Mouse (Mus musculus): ENCODE data around the gene Dusp1. TPM values are rescaled to one million over a fixed set of nuclear protein-coding genes. Genes with fewer than 3 reads are reported as not detected.
A peak's percentile ranks its signal among the peaks of the same experiment; 100 is the strongest.

Gene Dusp1
- polyA plus RNA-seq, 1 experiment: 11.6 TPM

GRCm38 (mm10) chr17:26529791-26530241 lies 32.1 kb downstream of the Dusp1 start:
- Histone ChIP-seq H3K4me2 (ENCODE audit: low read depth) (peak overlapping the region; percentile 69), H3ac (ENCODE audit: control insufficient read depth, insufficient read length) (no peak overlapping the region), H3K4me3 (no peak overlapping the region), H3K27me3 (ENCODE audit: control insufficient read depth, insufficient read depth, insufficient read length) (no peaks in the 10 kb centered on the region), H3K79me2 (ENCODE audit: control insufficient read depth, insufficient read depth) (no peaks in the 10 kb centered on the region), H3K36me3 (ENCODE audit: control insufficient read depth, insufficient read depth) (no peaks in the 10 kb centered on the region)
- TF ChIP-seq SRF (IDR thresholded peaks at IDR 0.05; ENCODE audit: control insufficient read depth, insufficient read length, low read depth) (peak; percentile 30), CEBPB (IDR thresholded peaks at IDR 0.05; ENCODE audit: insufficient read depth, poor library complexity, severe bottlenecking) (no peak)

GRCm38 (mm10) chr17:26528751-26529150 lies 33.2 kb downstream of the Dusp1 start:
- H3ac ChIP-seq (ENCODE audit: control insufficient read depth, insufficient read length): no peak overlapping the region
- no peaks in the 10 kb centered on the region for H3K79me2 ChIP-seq (ENCODE audit: control insufficient read depth, insufficient read depth)
- no peaks in the 10 kb centered on the region for H3K36me3 ChIP-seq (ENCODE audit: control insufficient read depth, insufficient read depth)
- no peak for TF ChIP-seq MYOD1 (IDR thresholded peaks at IDR 0.05; ENCODE audit: control insufficient read depth in 1 of 3, insufficient read length in 2 of 3, low read depth in 2 of 3)
- no peak for TF ChIP-seq POLR2AphosphoS2 (IDR thresholded peaks at IDR 0.05; ENCODE audit: insufficient read length, low read depth)
- H3K27me3 ChIP-seq (ENCODE audit: control insufficient read depth, insufficient read depth, insufficient read length): no peaks in the 10 kb centered on the region
- no peak overlapping the region for H3K4me2 ChIP-seq (ENCODE audit: low read depth)
- H3K4me3 ChIP-seq: no peak overlapping the region

- no peaks in the 10 kb centered on the region for H3K79me2 ChIP-seq (ENCODE audit: control insufficient read depth, insufficient read depth)
- H3K36me3 ChIP-seq (ENCODE audit: control insufficient read depth, insufficient read depth): no peaks in the 10 kb centered on the region
- H3K27me3 ChIP-seq (ENCODE audit: control insufficient read depth, insufficient read depth, insufficient read length): no peaks in the 10 kb centered on the region
- TF ChIP-seq POLR2A (IDR thresholded peaks at IDR 0.05; ENCODE audit: insufficient read length, low read depth): no peak
- TF ChIP-seq MYOD1 (IDR thresholded peaks at IDR 0.05; ENCODE audit: control insufficient read depth in 1 of 3, insufficient read length in 2 of 3, low read depth in 2 of 3): no peak
- no peak for TF ChIP-seq POLR2AphosphoS2 (IDR thresholded peaks at IDR 0.05; ENCODE audit: insufficient read length, low read depth)
- TF ChIP-seq USF1 (IDR thresholded peaks at IDR 0.05; ENCODE audit: low read depth): no peak
- TF ChIP-seq TCF12 (IDR thresholded peaks at IDR 0.05; ENCODE audit: insufficient read depth, poor library complexity, severe bottlenecking): no peak
- no peak for TF ChIP-seq SRF (IDR thresholded peaks at IDR 0.05; ENCODE audit: control insufficient read depth, insufficient read length, low read depth)
- TF ChIP-seq REST (IDR thresholded peaks at IDR 0.05; ENCODE audit: insufficient read depth, insufficient read length): no peak
- H3K4me3 ChIP-seq: no peak overlapping the region
- no peak overlapping the region for H3K4me2 ChIP-seq (ENCODE audit: low read depth)
- H3ac ChIP-seq (ENCODE audit: control insufficient read depth, insufficient read length): no peak overlapping the region
These were observed 34.6 kb downstream of the Dusp1 start for GRCm38 (mm10) chr17:26527291-26527690.

- H3K36me3 ChIP-seq (ENCODE audit: control insufficient read depth, insufficient read depth): no peaks in the 10 kb centered on the region
- H3K4me2 ChIP-seq (ENCODE audit: low read depth): no peak overlapping the region
- H3K4me3 ChIP-seq: no peak overlapping the region
- H3ac ChIP-seq (ENCODE audit: control insufficient read depth, insufficient read length): no peak overlapping the region
- H3K27me3 ChIP-seq (ENCODE audit: control insufficient read depth, insufficient read depth, insufficient read length): no peaks in the 10 kb centered on the region
- TF ChIP-seq CEBPB (IDR thresholded peaks at IDR 0.05; ENCODE audit: insufficient read depth, poor library complexity, severe bottlenecking) (no peak), POLR2AphosphoS2 (IDR thresholded peaks at IDR 0.05; ENCODE audit: insufficient read length, low read depth) (no peak), TCF3 (IDR thresholded peaks at IDR 0.05; ENCODE audit: insufficient read length, low read depth) (no peak), TCF12 (IDR thresholded peaks at IDR 0.05; ENCODE audit: insufficient read depth, poor library complexity, severe bottlenecking) (no peak), POLR2A (IDR thresholded peaks at IDR 0.05; ENCODE audit: insufficient read length, low read depth) (no peak), REST (IDR thresholded peaks at IDR 0.05; ENCODE audit: insufficient read depth, insufficient read length) (no peak), MYOG (IDR thresholded peaks at IDR 0.05; ENCODE audit: control insufficient read depth in 1 of 3, insufficient read depth in 1 of 3, insufficient read length in 2 of 3, low read depth in 2 of 3) (no peak), USF1 (IDR thresholded peaks at IDR 0.05; ENCODE audit: low read depth) (no peak), E2F4 (IDR thresholded peaks at IDR 0.05; ENCODE audit: insufficient read depth) (no peak), SRF (IDR thresholded peaks at IDR 0.05; ENCODE audit: control insufficient read depth, insufficient read length, low read depth) (no peak), MYOD1 (IDR thresholded peaks at IDR 0.05; ENCODE audit: control insufficient read depth in 1 of 3, insufficient read length in 2 of 3, low read depth in 2 of 3) (no peak)
- H3K79me2 ChIP-seq (ENCODE audit: control insufficient read depth, insufficient read depth): no peaks in the 10 kb centered on the region
These were observed 36.6 kb downstream of the Dusp1 start for GRCm38 (mm10) chr17:26525316-26525715.

GRCm38 (mm10) chr17:26524801-26525200 lies 37.1 kb downstream of the Dusp1 start:
- no peaks in the 10 kb centered on the region for H3K79me2 ChIP-seq (ENCODE audit: control insufficient read depth, insufficient read depth)
- TF ChIP-seq USF1 (IDR thresholded peaks at IDR 0.05; ENCODE audit: low read depth) (no peak), POLR2A (IDR thresholded peaks at IDR 0.05; ENCODE audit: insufficient read length, low read depth) (no peak), CEBPB (IDR thresholded peaks at IDR 0.05; ENCODE audit: insufficient read depth, poor library complexity, severe bottlenecking) (no peak), REST (IDR thresholded peaks at IDR 0.05; ENCODE audit: insufficient read depth, insufficient read length) (no peak), TCF3 (IDR thresholded peaks at IDR 0.05; ENCODE audit: insufficient read length, low read depth) (no peak), MYOG (IDR thresholded peaks at IDR 0.05; ENCODE audit: control insufficient read depth in 1 of 3, insufficient read depth in 1 of 3, insufficient read length in 2 of 3, low read depth in 2 of 3) (no peak), MAX (IDR thresholded peaks at IDR 0.05; ENCODE audit: low read depth) (no peak), MYOD1 (IDR thresholded peaks at IDR 0.05; ENCODE audit: control insufficient read depth in 1 of 3, insufficient read length in 2 of 3, low read depth in 2 of 3) (no peak)
- no peaks in the 10 kb centered on the region for H3K27me3 ChIP-seq (ENCODE audit: control insufficient read depth, insufficient read depth, insufficient read length)
- H3ac ChIP-seq (ENCODE audit: control insufficient read depth, insufficient read length): no peak overlapping the region
- no peaks in the 10 kb centered on the region for H3K36me3 ChIP-seq (ENCODE audit: control insufficient read depth, insufficient read depth)
- H3K4me2 ChIP-seq (ENCODE audit: low read depth): no peak overlapping the region
- H3K4me3 ChIP-seq: no peak overlapping the region

Data from myocyte (in vitro differentiated cells).